Mouse (Mus musculus): ENCODE data around the gene Hs6st1. TPM values are rescaled to one million over a fixed set of nuclear protein-coding genes. Genes with fewer than 3 reads are reported as not detected.

Hs6st1 gene
- total RNA-seq, 2 experiments from 2014 or later, result 20.7 to 22.0 TPM

GRCm38 (mm10) chr1:36118958-36119357 is 50.8 kb downstream of the Hs6st1 start:
- H3K4me3 ChIP-seq, result no peak overlapping the region
- no peak overlapping the region for H3K27ac ChIP-seq
- DNase-seq, result no peak
- no peak for TF ChIP-seq CTCF (IDR thresholded peaks at IDR 0.05)
- intact Hi-C loops (cut with DNase I), result no loop called here

- no peak for DNase-seq
- TF ChIP-seq CTCF (IDR thresholded peaks at IDR 0.05), result no peak
- intact Hi-C loops (cut with DNase I), result no loop called here
- no peak overlapping the region for H3K27ac ChIP-seq
- H3K4me3 ChIP-seq, result no peak overlapping the region
Measured at GRCm38 (mm10) chr1:36119426-36119825, 51.2 kb downstream of the Hs6st1 start.

- H3K27ac ChIP-seq, result no peak overlapping the region
- intact Hi-C loops (cut with DNase I), result no loop called here
Measured at GRCm38 (mm10) chr1:36121172-36121571, 53.0 kb downstream of the Hs6st1 start.

GRCm38 (mm10) chr1:36125076-36125475 is 56.9 kb downstream of the Hs6st1 start:
- TF ChIP-seq CTCF (IDR thresholded peaks at IDR 0.05), result no peak
- no peak for DNase-seq
- intact Hi-C loops (cut with DNase I), result loop anchor here (5.0 kb wide), 1 partner anchor 33 kb away; no protein-coding TSS in a partner anchor
- Histone ChIP-seq H3K27ac (no peak overlapping the region), H3K4me3 (no peak overlapping the region)

More at GRCm38 (mm10) chr1:36121172-36121571, 53.0 kb downstream of the Hs6st1 start:
- no peak for TF ChIP-seq CTCF (IDR thresholded peaks at IDR 0.05)
- no peak for DNase-seq
- H3K4me3 ChIP-seq, result no peak overlapping the region

GRCm38 (mm10) chr1:36129126-36129525 is 60.9 kb downstream of the Hs6st1 start:
- no peak overlapping the region for H3K27ac ChIP-seq
- DNase-seq, result no peak
- intact Hi-C loops (cut with DNase I), result loop anchor here (5.0 kb wide), 1 partner anchor 37 kb away; no protein-coding TSS in a partner anchor
- no peak overlapping the region for H3K4me3 ChIP-seq
- TF ChIP-seq CTCF (IDR thresholded peaks at IDR 0.05), result no peak

GRCm38 (mm10) chr1:36129881-36130280 is 61.7 kb downstream of the Hs6st1 start:
- Histone ChIP-seq H3K4me3 (no peak overlapping the region), H3K27ac (no peak overlapping the region)
- intact Hi-C loops (cut with DNase I), result loop anchor here (5.0 to 10.0 kb wide), 4 partner anchors 38 to 403 kb away; no protein-coding TSS in a partner anchor
- no peak for TF ChIP-seq CTCF (IDR thresholded peaks at IDR 0.05)
- no peak for DNase-seq

GRCm38 (mm10) chr1:36130307-36131035 is 62.3 kb downstream of the Hs6st1 start:
- Histone ChIP-seq H3K27ac (no peak overlapping the region), H3K4me3 (no peak overlapping the region)
- intact Hi-C loops (cut with DNase I), result loop anchor here (5.0 to 10.0 kb wide), 3 partner anchors 256 to 403 kb away; no protein-coding TSS in a partner anchor
- no peak for TF ChIP-seq CTCF (IDR thresholded peaks at IDR 0.05)
- DNase-seq, result no peak

GRCm38 (mm10) chr1:36131154-36131553 is 63.0 kb downstream of the Hs6st1 start:
- H3K4me3 ChIP-seq, result no peak overlapping the region
- no peak for DNase-seq
- H3K27ac ChIP-seq, result no peak overlapping the region
- TF ChIP-seq CTCF (IDR thresholded peaks at IDR 0.05), result no peak
- intact Hi-C loops (cut with DNase I), result loop anchor here (5.0 to 10.0 kb wide), 3 partner anchors 256 to 404 kb away; no protein-coding TSS in a partner anchor

GRCm38 (mm10) chr1:36131766-36132165 is 63.6 kb downstream of the Hs6st1 start:
- no peak for TF ChIP-seq CTCF (IDR thresholded peaks at IDR 0.05)
- no peak for DNase-seq
- no peak overlapping the region for H3K27ac ChIP-seq
- intact Hi-C loops (cut with DNase I), result loop anchor here (5.0 to 10.0 kb wide), 3 partner anchors 257 to 404 kb away; no protein-coding TSS in a partner anchor
- no peak overlapping the region for H3K4me3 ChIP-seq

- no peak for TF ChIP-seq CTCF (IDR thresholded peaks at IDR 0.05)
- DNase-seq, result no peak
- no peak overlapping the region for H3K27ac ChIP-seq
- intact Hi-C loops (cut with DNase I), result loop anchor here (5.0 to 10.0 kb wide), 3 partner anchors 257 to 405 kb away; no protein-coding TSS in a partner anchor
- H3K4me3 ChIP-seq, result no peak overlapping the region
Measured at GRCm38 (mm10) chr1:36132211-36132610, 64.0 kb downstream of the Hs6st1 start.

GRCm38 (mm10) chr1:36133041-36133440 is 64.8 kb downstream of the Hs6st1 start:
- intact Hi-C loops (cut with DNase I), result loop anchor here (5.0 to 10.0 kb wide), 3 partner anchors 258 to 406 kb away; no protein-coding TSS in a partner anchor
- H3K27ac ChIP-seq, result no peak overlapping the region
- H3K4me3 ChIP-seq, result no peak overlapping the region
- DNase-seq, result no peak
- no peak for TF ChIP-seq CTCF (IDR thresholded peaks at IDR 0.05)

GRCm38 (mm10) chr1:36133647-36134046 is 65.4 kb downstream of the Hs6st1 start:
- TF ChIP-seq CTCF (IDR thresholded peaks at IDR 0.05), result no peak
- intact Hi-C loops (cut with DNase I), result loop anchor here (5.0 to 10.0 kb wide), 3 partner anchors 259 to 406 kb away; no protein-coding TSS in a partner anchor
- H3K27ac ChIP-seq, result no peak overlapping the region

GRCm38 (mm10) chr1:36134584-36134983 is 66.4 kb downstream of the Hs6st1 start:
- peak; percentile 74 for DNase-seq
- intact Hi-C loops (cut with DNase I), result loop anchor here (5.0 to 10.0 kb wide), 3 partner anchors 260 to 407 kb away; no protein-coding TSS in a partner anchor
- H3K4me3 ChIP-seq, result no peak overlapping the region
- peak; percentile 93 for TF ChIP-seq CTCF (IDR thresholded peaks at IDR 0.05)
- H3K27ac ChIP-seq, result no peak overlapping the region

More at GRCm38 (mm10) chr1:36133647-36134046, 65.4 kb downstream of the Hs6st1 start:
- no peak overlapping the region for H3K4me3 ChIP-seq
- no peak for DNase-seq

Measured in gastrocnemius, adult 2 months (tissue).